Mouse (Mus musculus) hindbrain, embryonic 15.5 days (tissue): Measurements from ENCODE around the gene Pnkp. TPM values are rescaled to one million over a fixed set of nuclear protein-coding genes. Genes with fewer than 3 reads are reported as not detected.
A peak's percentile ranks its signal among the peaks of the same experiment; 100 is the strongest.
"Not testable (repeated sequence)": the region's sequence is repeated elsewhere in the genome, so short reads cannot be mapped to it uniquely, and the experiment has no call there.

ENCODE experiments used
- ATAC-seq: fragments of 200-750 bp; cut with Nextera tagmentation; 2 replicates; pipeline ENCODE4 v1.8.0; 2017; ENCODE audit warnings: low read depth, moderate number of reproducible peaks, moderate TSS enrichment; ENCODE audit not compliant: low FRiP score
- H3K27ac ChIP-seq: fragments of 300-500 bp; sonication (generic); replicated peaks from 2 replicates; pipeline ENCODE4 v1.5.1; 2015; ENCODE audit warnings: mild to moderate bottlenecking, inconsistent platforms
- H3K27me3 ChIP-seq: fragments of 300-500 bp; sonication (generic); 2 replicates; pipeline ENCODE4 v1.6.1; 2015; ENCODE audit warnings: control low read depth, inconsistent platforms
- H3K36me3 ChIP-seq: fragments of 300-500 bp; sonication (generic); 2 replicates; pipeline ENCODE4 v1.6.1; 2015; ENCODE audit warnings: control low read depth, inconsistent platforms
- H3K4me1 ChIP-seq: fragments of 300-500 bp; sonication (generic); replicated peaks from 2 replicates; pipeline ENCODE4 v1.6.1; 2015; ENCODE audit warnings: control low read depth, inconsistent platforms
- H3K4me2 ChIP-seq: fragments of 300-500 bp; sonication (generic); 2 replicates; pipeline ENCODE4 v1.6.1; 2015; ENCODE audit warnings: moderate library complexity, mild to moderate bottlenecking, inconsistent platforms
- H3K4me3 ChIP-seq: fragments of 300-500 bp; sonication (generic); 2 replicates; pipeline ENCODE4 v1.5.1; 2015; ENCODE audit warnings: mild to moderate bottlenecking, inconsistent platforms
- H3K9ac ChIP-seq: fragments of 300-500 bp; sonication (generic); 2 replicates; pipeline ENCODE4 v1.6.1; 2015; ENCODE audit warnings: inconsistent platforms
- H3K9me3 ChIP-seq: fragments of 300-500 bp; sonication (generic); 2 replicates; pipeline ENCODE4 v1.6.1; 2016; ENCODE audit warnings: control low read depth, inconsistent platforms
- WGBS: fragments of 180-500 bp; shearing (Covaris S2); methylation state at CpG from one replicate; pipeline ENCODE4 v1.1.7; 2015; 5-methylcytosine and 5-hydroxymethylcytosine counted together
- polyA plus RNA-seq: library from polyadenylated mRNA; unstranded; fragments of >200 nt; fragmentation: Nextera tagmentation; extraction: Ambion mirVana; gene quantifications from 2 replicates; pipeline ENCODE4 v1.2.1, GENCODE M21; 2015

Gene Pnkp
- polyA plus RNA-seq, 1 experiment from 2014 or later: 30.6 TPM

DNA sequence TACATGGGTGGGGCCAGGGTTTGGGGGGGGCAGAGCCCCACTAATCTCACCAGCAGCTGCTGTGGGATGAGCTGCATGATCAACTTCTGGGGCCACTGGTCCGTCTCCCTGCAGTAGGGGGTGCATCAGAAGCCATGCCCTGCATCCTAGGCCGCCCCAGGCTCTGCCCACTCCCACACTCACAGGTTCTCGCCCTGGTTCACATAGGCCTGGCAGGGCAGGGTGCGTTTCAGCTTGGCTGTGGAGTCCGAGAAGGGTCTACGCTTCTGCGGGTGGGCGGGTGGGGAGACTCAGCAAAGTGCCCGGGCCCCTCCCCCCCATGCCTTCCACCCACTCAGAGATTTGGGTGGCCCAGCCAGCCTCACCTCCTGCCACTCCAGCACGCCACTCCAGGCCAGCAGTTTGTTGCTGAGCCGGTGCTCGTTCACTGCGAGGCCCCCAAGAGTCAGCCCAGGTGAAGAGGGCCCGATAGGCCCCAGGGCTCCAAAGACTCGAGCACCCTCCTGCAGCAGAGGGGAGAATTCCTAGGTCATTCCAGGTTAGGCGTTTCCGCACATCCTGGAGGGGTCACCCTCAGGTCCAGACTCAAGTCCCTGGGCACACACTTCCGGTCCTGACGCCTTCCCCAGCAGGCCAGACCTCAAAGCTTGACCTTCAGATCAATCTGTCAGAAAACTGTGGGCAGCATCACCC is 10.2 kb downstream of the Pnkp start:
- Histone ChIP-seq H3K4me3 (peak overlapping the region; percentile 83), H3K4me2 (peak overlapping the region; percentile 86), H3K9me3 (no peaks in the 10 kb centered on the region), H3K27ac (peak overlapping the region; percentile 98), H3K9ac (peak overlapping the region; percentile 98), H3K36me3 (peaks cover 29% of the 10 kb centered on the region), H3K4me1 (peaks cover 56% of the 10 kb centered on the region), H3K27me3 (no peaks in the 10 kb centered on the region)
- no peak for ATAC-seq
- 76% methylated on average over 19 of the region's 19 CpGs for WGBS

DNA sequence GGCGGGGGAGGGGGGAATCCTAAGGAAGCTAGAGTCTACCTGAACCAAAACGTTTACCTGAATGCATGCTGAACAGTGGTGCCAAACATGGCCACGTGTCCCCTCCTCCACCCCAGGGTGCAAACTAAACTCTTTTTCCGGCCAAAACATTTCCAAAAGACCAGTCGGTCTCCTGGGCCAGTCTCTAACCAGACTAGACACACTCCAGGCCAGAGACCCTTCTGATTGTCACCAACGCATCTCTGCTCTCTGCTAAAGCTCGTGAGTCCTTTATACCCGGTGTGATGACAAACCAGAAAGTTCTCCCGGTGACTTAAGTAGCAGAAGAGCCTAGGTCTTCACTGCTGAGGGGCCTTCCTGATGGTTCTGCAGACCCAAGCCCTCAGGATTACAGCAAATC is 10.9 kb downstream of the Pnkp start:
- 0 out of 2 replicates have a peak overlapping the region, but pooled peaks have one; percentile 98 for H3K27ac ChIP-seq
- 45% methylated on average over 9 of the region's 9 CpGs for WGBS

DNA sequence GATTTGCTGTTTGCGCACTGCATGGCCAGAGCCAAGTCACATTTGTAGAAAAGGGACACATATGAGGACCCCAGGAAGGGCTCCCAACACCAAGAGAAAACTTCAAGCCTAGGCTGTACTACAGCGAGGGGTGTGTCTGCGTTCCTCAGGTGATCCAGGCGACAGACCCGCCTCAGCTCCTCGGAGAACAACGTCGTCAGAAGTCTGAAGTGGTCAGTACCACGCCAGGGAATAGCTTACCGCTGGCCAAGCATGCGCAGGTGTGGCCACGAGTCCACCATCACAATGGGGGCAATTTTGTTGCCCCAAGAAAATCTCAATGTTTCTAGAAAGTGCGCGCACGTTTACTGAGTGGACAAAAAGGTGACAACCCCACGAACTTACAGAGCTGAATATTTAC is 11.5 kb downstream of the Pnkp start:
- H3K9me3 ChIP-seq: no peaks in the 10 kb centered on the region
- H3K4me3 ChIP-seq: peak overlapping the region; percentile 83
- H3K4me1 ChIP-seq: peaks cover 56% of the 10 kb centered on the region
- peak overlapping the region; percentile 86 for H3K4me2 ChIP-seq
- H3K9ac ChIP-seq: peak overlapping the region; percentile 98
- peaks cover 16% of the 10 kb centered on the region for H3K36me3 ChIP-seq
- no peak for ATAC-seq
- no peaks in the 10 kb centered on the region for H3K27me3 ChIP-seq
- peak overlapping the region; percentile 98 for H3K27ac ChIP-seq
- WGBS: 7% methylated on average over 16 of the region's 16 CpGs

More for the DNA sequence above, 10.9 kb downstream of the Pnkp start:
- no peak for ATAC-seq
- peak overlapping the region; percentile 98 for H3K9ac ChIP-seq
- no peaks in the 10 kb centered on the region for H3K9me3 ChIP-seq
- peaks cover 56% of the 10 kb centered on the region for H3K4me1 ChIP-seq
- H3K27me3 ChIP-seq: no peaks in the 10 kb centered on the region
- peak overlapping the region; percentile 86 for H3K4me2 ChIP-seq
- H3K4me3 ChIP-seq: peak overlapping the region; percentile 83
- peaks cover 22% of the 10 kb centered on the region for H3K36me3 ChIP-seq

DNA sequence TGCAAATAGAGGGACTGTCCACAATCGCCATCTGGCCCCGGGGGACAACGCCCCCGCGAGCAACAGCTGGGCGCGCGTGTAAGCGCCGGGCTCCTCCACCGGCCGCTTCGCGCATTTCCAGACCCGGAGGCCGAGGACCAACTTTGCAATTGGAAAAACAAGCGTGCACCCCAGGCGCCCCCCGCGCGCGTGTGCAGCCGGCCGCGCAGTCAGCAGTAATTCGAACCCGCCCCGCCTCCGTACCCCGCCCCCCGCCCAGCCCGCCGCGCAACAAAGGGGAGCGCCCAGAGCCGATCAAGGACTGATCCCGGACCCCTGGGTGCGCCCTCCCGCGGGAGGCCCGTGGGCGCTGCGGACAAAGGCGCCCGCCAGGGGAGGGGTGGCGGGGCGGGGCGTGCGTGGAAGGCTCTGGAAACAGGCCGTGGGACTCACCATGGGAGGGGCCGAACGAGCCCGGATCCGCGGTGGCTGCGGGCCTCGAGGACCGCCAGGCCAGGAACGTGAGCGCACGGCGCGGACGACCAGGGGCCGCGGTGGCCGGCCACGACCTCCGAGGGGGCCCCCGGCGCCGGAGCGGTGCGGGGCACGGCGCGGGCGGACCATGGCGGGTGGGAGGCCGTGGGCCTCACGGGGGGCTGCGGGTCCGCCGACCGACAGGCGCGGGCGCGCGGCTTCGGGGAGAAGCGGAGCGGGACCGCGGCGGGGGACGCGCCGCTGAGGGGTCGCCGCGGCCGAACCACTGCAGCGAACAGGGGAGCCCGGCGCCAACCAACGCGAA is 12.2 kb downstream of the Pnkp start:
- H3K4me2 ChIP-seq: peak overlapping the region; percentile 86
- peaks cover 52% of the 10 kb centered on the region for H3K4me1 ChIP-seq
- H3K27me3 ChIP-seq: no peaks in the 10 kb centered on the region
- H3K36me3 ChIP-seq: peaks cover 9% of the 10 kb centered on the region
- peak overlapping the region; percentile 83 for H3K4me3 ChIP-seq
- peak; percentile 5 for ATAC-seq
- H3K9ac ChIP-seq: peak overlapping the region; percentile 98
- no peaks in the 10 kb centered on the region for H3K9me3 ChIP-seq
- H3K27ac ChIP-seq: peak overlapping the region; percentile 98
- WGBS: under 1% methylated on average over 81 of the region's 108 CpGs

DNA sequence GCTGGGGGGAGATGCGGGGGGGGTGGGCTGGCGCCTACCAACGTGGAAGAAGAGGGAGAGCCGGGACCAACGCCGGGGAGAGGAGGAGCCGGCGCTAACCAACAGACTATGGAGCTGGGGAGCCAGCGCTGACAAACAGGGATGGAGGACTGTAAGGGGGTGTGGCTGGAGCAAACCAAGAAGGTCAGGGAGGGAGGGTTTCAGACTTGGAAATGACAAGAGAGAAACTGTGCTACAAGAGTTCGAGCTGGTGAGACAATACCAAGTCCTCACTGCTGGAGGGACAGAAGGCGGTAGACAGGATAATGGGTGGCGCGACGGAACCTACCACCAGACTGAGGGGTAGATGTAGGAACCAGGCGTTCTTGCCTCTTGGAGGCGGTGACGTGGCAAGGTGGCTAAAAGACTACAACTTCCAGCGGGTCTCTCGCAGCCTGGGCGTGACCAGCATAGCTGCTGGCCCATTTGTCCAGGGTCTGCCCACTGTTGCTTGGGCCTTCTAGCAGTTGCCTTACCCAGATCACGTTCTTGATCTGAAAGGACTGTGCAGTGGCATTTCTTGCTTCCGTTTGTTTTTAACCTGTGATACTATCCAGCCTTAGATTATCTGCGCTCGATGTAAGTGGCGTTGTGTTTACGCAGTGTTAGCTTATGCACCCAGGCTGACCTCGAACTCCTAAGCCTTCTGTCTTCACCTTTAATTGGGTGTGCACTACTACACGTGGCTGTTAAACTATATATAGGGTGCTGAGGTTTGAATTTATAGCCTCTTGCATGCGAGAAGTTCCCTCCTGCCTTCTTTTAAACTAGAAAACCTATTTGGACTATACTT is 13.0 kb downstream of the Pnkp start, which contains the start of gene Ptov1:
TSS of gene Ptov1 (minus strand) at position 92 of the 832 bp plus-strand sequence.
- peaks cover 44% of the 10 kb centered on the region for H3K4me1 ChIP-seq
- H3K4me2 ChIP-seq: peak within 1 kb of the TSS; percentile 86
- peak within 1 kb of the TSS; percentile 98 for H3K9ac ChIP-seq
- ATAC-seq: peak; percentile 96
- H3K36me3 ChIP-seq: 0 out of 2 replicates have a peak, but pooled peaks cover 3% of the 10 kb centered on the region
- no peaks in the 10 kb centered on the region for H3K9me3 ChIP-seq
- WGBS: 10% methylated on average over 29 of the region's 29 CpGs
- H3K4me3 ChIP-seq: peak within 1 kb of the TSS; percentile 83
- H3K27ac ChIP-seq: peak within 1 kb of the TSS; percentile 98
- no peaks in the 10 kb centered on the region for H3K27me3 ChIP-seq

DNA sequence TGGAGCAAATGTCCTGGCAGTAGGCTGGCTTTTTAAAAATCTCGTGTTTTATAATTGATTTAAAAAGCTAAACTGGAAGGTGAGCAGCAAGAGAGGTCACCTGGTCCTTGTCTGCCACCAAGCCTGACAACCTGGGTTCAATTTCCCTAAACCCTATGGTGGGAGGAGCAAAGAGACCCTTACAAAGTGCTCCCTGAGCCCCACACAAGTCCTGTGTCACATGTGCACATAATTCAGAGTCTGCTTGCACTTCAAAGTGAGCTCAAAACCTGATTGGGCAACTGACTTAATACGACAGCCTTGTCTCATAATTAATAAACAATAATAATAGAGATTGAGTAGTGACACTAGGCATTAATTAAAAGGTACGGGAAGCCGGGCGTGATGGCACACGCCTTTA is 13.7 kb downstream of the Pnkp start:
- H3K4me1 ChIP-seq: peaks cover 37% of the 10 kb centered on the region
- H3K4me3 ChIP-seq: peak overlapping the region; percentile 83
- H3K9ac ChIP-seq: peak overlapping the region; percentile 46
- WGBS: 85% methylated on average over 6 of the region's 6 CpGs
- H3K27me3 ChIP-seq: no peaks in the 10 kb centered on the region
- H3K9me3 ChIP-seq: no peaks in the 10 kb centered on the region
- H3K27ac ChIP-seq: peak overlapping the region; percentile 98
- H3K4me2 ChIP-seq: peak overlapping the region; percentile 86
- 0 out of 2 replicates have a peak, but pooled peaks cover 2% of the 10 kb centered on the region for H3K36me3 ChIP-seq
- ATAC-seq: no peak

DNA sequence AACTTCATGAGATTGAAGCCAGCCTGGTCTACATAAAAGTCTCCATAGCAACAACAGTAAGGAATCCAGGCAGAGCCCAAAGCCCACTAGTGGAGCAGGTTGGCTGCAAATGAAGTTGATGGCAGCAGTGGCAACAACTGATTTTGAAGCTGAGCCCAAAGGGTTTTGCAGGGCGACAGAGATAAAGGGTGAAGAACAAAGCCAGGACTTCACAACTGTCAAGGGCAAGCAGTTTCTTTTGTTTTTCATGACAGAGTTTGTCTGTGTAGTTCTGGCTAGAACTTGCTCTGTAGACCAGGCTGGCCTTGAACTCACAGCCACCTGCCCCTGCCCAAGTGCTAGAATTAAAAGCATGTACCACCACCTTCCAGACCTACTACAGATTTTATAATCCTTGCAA is 14.2 kb downstream of the Pnkp start:
- Histone ChIP-seq H3K27ac (no peak overlapping the region), H3K4me1 (peaks cover 32% of the 10 kb centered on the region)
- 11% methylated on average over 1 of the region's 1 CpGs for WGBS

DNA sequence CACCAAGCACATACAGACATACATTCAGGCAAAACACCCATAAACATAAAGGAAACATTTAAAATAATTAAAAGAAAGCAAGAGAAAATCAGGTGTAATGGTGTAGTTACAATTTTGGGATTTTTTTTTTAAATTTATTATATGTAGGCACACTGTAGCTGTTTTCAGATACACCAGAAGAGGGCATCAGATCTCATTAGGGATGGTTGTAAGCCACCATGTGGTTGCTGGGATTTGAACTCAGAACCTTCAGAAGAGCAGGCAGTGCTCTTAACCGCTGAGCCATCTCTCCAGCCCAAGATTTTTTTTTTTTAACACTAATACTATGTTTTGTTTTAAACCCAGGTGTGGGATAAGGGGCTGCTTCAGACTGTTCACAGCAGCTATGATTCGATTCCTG is 14.8 kb downstream of the Pnkp start:
- H3K4me1 ChIP-seq: peaks cover 26% of the 10 kb centered on the region
- H3K9ac ChIP-seq, H3K4me3 ChIP-seq, H3K36me3 ChIP-seq, ATAC-seq, H3K27ac ChIP-seq, H3K9me3 ChIP-seq, H3K4me2 ChIP-seq, H3K27me3 ChIP-seq: not testable (repeated sequence)
- WGBS: 95% methylated on average over 2 of the region's 2 CpGs

More for the DNA sequence above, 14.2 kb downstream of the Pnkp start:
- no peak overlapping the region for H3K4me2 ChIP-seq
- H3K36me3 ChIP-seq: 0 out of 2 replicates have a peak, but pooled peaks cover 2% of the 10 kb centered on the region
- H3K27me3 ChIP-seq: no peaks in the 10 kb centered on the region
- H3K9me3 ChIP-seq: no peaks in the 10 kb centered on the region
- no peak for ATAC-seq
- no peak overlapping the region for H3K4me3 ChIP-seq
- H3K9ac ChIP-seq: no peak overlapping the region

DNA sequence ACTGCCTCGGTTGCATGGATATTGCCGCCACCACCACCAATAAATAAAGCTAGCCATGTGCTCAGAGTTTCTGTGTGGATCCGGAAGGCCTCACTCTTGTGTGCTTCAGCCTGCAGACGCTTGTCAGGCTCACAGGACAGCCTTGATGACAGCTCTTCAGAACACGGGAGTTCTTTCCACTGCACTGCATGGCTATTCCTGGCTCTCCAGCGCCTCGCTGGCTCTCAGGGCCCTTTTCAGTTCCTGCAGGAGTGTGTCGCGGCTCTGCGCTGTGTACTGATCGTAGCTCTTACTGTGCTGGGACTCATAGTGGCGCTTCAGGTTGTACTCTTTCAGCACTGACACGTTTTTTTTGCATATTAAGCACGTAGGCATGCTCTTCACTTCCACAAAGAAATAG is 20.9 kb downstream of the Pnkp start:
- H3K27ac ChIP-seq: no peak overlapping the region
- H3K4me2 ChIP-seq: no peak overlapping the region
- 87% methylated on average over 14 of the region's 14 CpGs for WGBS
- no peak overlapping the region for H3K9ac ChIP-seq
- no peaks in the 10 kb centered on the region for H3K4me1 ChIP-seq
- ATAC-seq: no peak
- H3K4me3 ChIP-seq: no peak overlapping the region
- no peaks in the 10 kb centered on the region for H3K27me3 ChIP-seq
- no peaks in the 10 kb centered on the region for H3K9me3 ChIP-seq
- H3K36me3 ChIP-seq: peaks cover 63% of the 10 kb centered on the region

DNA sequence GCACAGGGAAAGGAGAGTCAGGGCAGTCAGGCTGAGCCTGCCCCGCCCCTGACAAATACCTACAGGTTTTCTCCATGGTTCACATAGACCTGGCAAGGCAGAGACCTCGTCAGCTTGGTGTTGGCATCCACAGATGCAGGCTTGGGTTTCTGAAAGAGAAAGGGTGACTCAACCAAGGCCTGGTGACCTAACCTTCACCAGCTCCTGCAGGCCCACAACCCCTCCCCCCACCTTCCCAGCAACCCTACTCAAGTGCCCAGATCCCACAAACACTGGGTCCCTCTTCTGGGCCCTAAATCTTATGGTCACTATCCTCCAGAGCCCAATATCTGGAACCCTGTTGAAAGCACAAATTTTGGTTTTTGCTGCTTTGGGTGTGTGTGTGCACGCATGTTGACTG is 26.1 kb downstream of the Pnkp start:
- H3K27me3 ChIP-seq: no peaks in the 10 kb centered on the region
- H3K4me2 ChIP-seq: no peak overlapping the region
- H3K36me3 ChIP-seq: peaks cover 65% of the 10 kb centered on the region
- H3K4me1 ChIP-seq: no peaks in the 10 kb centered on the region
- ATAC-seq: no peak
- no peak overlapping the region for H3K9ac ChIP-seq
- WGBS: 93% methylated on average over 3 of the region's 3 CpGs
- H3K9me3 ChIP-seq: no peaks in the 10 kb centered on the region
- H3K27ac ChIP-seq: no peak overlapping the region
- no peak overlapping the region for H3K4me3 ChIP-seq

DNA sequence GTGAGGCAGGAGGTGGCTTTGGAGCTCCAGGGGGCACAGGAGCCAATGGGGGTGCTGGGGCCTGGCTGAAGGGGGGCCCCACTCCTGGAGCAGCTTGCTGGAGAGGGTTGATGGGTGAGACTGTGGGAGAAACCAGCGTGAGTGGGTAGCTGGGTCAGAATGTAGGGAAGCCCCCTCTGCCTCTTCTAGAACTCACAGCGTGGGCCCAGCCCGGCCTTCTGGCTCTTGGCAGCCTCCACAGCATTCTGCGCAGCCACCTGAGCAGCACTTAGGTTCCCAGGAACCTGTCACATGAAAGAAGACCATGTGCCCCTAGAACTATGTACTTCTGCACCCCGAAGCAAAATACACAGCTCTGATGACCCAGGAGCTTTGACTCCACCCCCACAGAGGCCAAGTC is 27.7 kb downstream of the Pnkp start:
- Histone ChIP-seq H3K36me3 (peaks cover 55% of the 10 kb centered on the region), H3K9ac (no peak overlapping the region), H3K9me3 (no peaks in the 10 kb centered on the region), H3K4me1 (peaks cover 14% of the 10 kb centered on the region), H3K4me2 (no peak overlapping the region), H3K4me3 (no peak overlapping the region), H3K27ac (no peak overlapping the region), H3K27me3 (no peaks in the 10 kb centered on the region)
- ATAC-seq: no peak
- 95% methylated on average over 5 of the region's 5 CpGs for WGBS
